In genomic region chr4:147420794-147421193, GRCm38 (mm10) we compare ENCODE assay signal across 25 mouse cellular contexts. TPM values are rescaled to one million over a fixed set of nuclear protein-coding genes. Genes with fewer than 3 reads are reported as not detected.
"Had no signal": no experiment of that assay in that cellular context is flagged by ENCODE, and none has a peak within 500 bp of the region (broad histone marks: within the 10 kb centered on the region; RNA-seq: fewer than 3 reads in every experiment).

No protein-coding gene starts in this region.

- H3K9ac ChIP-seq: kidney, embryonic 15.5 days; limb, embryonic 13.5 days; liver, embryonic 12.5 days; liver, embryonic 15.5 days; lung, embryonic 15.5 days; midbrain, embryonic 13.5 days; neural tube, embryonic 12.5 days; stomach, embryonic 15.5 days had no signal

- H3K27me3 ChIP-seq: kidney, embryonic 15.5 days; limb, embryonic 13.5 days; liver, embryonic 12.5 days; liver, embryonic 15.5 days; lung, embryonic 15.5 days; midbrain, embryonic 13.5 days; neural tube, embryonic 12.5 days; stomach, embryonic 15.5 days had no signal

- H3K4me3 ChIP-seq: kidney, embryonic 15.5 days; left cerebral cortex, adult 2 months; limb, embryonic 13.5 days; liver, embryonic 12.5 days; liver, embryonic 15.5 days; lung, embryonic 15.5 days; midbrain, embryonic 13.5 days; neural tube, embryonic 12.5 days; stomach, embryonic 15.5 days had no signal

- DNase-seq: kidney, adult 18-20 months; kidney, postnatal 10 days; kidney, postnatal 36 days; layer of hippocampus, postnatal 36 days; liver; lung, adult 18-20 months; lung, postnatal 14 days; retina, postnatal 1 day; right cerebral cortex, postnatal 25 days; spleen, adult 18-20 months; thymus, postnatal 36 days had no signal

- H3K36me3 ChIP-seq: kidney, embryonic 15.5 days; limb, embryonic 13.5 days; liver, embryonic 12.5 days; liver, embryonic 15.5 days; lung, embryonic 15.5 days; midbrain, embryonic 13.5 days; neural tube, embryonic 12.5 days; stomach, embryonic 15.5 days had no signal

- ATAC-seq: intestine, embryonic 16.5 days; liver, embryonic 12.5 days; midbrain, embryonic 13.5 days; midbrain, embryonic 16.5 days had no signal

- H3K27ac ChIP-seq: kidney, embryonic 15.5 days; left cerebral cortex, adult 2 months; limb, embryonic 13.5 days; liver, embryonic 12.5 days; liver, embryonic 15.5 days; lung, embryonic 15.5 days; macrophage; midbrain, embryonic 13.5 days; neural tube, embryonic 12.5 days; stomach, embryonic 15.5 days had no signal

- H3K4me1 ChIP-seq: kidney, embryonic 15.5 days; limb, embryonic 13.5 days; liver, embryonic 12.5 days; liver, embryonic 15.5 days; lung, embryonic 15.5 days; midbrain, embryonic 13.5 days; neural tube, embryonic 12.5 days; stomach, embryonic 15.5 days had no signal

- H3K4me2 ChIP-seq: kidney, embryonic 15.5 days; limb, embryonic 13.5 days; liver, embryonic 12.5 days; liver, embryonic 15.5 days; lung, embryonic 15.5 days; midbrain, embryonic 13.5 days; neural tube, embryonic 12.5 days; stomach, embryonic 15.5 days had no signal

RNA-seq across cellular contexts. Expression of gene Zfp978, which starts 59.7 kb away (rescaled TPM):
- polyA plus RNA-seq: intestine, embryonic 16.5 days; kidney, embryonic 15.5 days; limb, embryonic 13.5 days; macrophage; midbrain, embryonic 16.5 days; neural tube, embryonic 12.5 days; stomach, embryonic 15.5 days; thymus, postnatal 0 days; urinary bladder, adult 2 months had no signal
